Mouse (Mus musculus): ENCODE measurements around the gene Fgfr2. TPM values are rescaled to one million over a fixed set of nuclear protein-coding genes. Genes with fewer than 3 reads are reported as not detected.

Gene Fgfr2
- polyA plus RNA-seq, 1 experiment from 2014 or later = 121 TPM

DNA sequence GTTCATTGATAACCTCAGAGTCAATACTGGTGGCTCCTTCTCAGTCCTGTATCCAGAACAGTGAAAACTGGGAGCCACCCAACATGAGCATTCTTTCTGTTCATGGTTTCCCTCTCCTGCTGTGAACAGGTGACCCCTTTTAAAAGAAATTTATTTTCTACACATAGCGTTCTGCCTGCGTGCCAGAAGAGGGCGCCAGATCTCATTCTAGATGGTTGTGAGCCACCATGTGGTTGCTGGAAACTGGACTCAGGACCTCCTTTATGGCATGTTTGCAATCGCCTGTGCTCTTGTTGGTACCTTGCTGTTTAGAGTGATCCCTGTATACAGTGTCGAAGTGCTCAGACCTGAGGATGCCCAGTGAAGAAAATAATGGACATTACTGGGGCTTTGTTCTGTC, 2458.5 kb downstream of the Fgfr2 start:
- H3K9ac ChIP-seq = no peak overlapping the region
- no peak overlapping the region for H3K4me3 ChIP-seq
- 90% methylated on average over 5 of the region's 5 CpGs for WGBS
- peaks cover 22% of the 10 kb centered on the region for H3K36me3 ChIP-seq
- H3K27ac ChIP-seq = no peak overlapping the region
- H3K4me2 ChIP-seq (replicated peaks) = no peak overlapping the region
- ATAC-seq (ENCODE audit: insufficient number of reproducible peaks, insufficient read depth, low FRiP score, low TSS enrichment) = no peak
- H3K27me3 ChIP-seq = no peaks in the 10 kb centered on the region
- H3K9me3 ChIP-seq = 0 out of 2 replicates have a peak, but pooled peaks cover 4% of the 10 kb centered on the region
- peaks cover 20% of the 10 kb centered on the region for H3K4me1 ChIP-seq

DNA sequence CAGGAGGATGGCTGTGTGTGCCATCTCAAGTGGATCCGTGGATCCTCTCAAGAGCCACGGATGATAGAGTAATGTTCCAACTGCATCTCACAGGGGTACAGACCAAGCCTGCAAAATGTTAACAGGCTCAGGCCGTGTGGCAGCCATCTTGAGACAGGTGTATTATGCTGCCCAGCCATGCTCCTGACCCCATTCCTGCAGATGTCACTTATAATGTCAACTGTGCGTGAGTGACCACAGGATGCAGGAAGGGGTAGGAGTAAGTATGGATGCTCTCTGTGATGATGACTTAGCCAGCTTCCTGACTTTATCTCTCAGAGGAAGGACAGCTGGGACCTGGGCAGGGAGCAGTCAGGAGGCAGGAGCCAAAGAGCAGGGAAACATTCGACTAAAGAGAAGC, 2459.1 kb downstream of the Fgfr2 start:
- WGBS = 95% methylated on average over 5 of the region's 5 CpGs
- ATAC-seq (ENCODE audit: insufficient number of reproducible peaks, insufficient read depth, low FRiP score, low TSS enrichment) = no peak
- H3K4me3 ChIP-seq = no peak overlapping the region
- no peak overlapping the region for H3K4me2 ChIP-seq (replicated peaks)
- H3K9me3 ChIP-seq = 0 out of 2 replicates have a peak, but pooled peaks cover 4% of the 10 kb centered on the region
- no peaks in the 10 kb centered on the region for H3K27me3 ChIP-seq
- H3K27ac ChIP-seq = no peak overlapping the region
- peaks cover 14% of the 10 kb centered on the region for H3K4me1 ChIP-seq
- H3K36me3 ChIP-seq = peaks cover 22% of the 10 kb centered on the region
- H3K9ac ChIP-seq = no peak overlapping the region

DNA sequence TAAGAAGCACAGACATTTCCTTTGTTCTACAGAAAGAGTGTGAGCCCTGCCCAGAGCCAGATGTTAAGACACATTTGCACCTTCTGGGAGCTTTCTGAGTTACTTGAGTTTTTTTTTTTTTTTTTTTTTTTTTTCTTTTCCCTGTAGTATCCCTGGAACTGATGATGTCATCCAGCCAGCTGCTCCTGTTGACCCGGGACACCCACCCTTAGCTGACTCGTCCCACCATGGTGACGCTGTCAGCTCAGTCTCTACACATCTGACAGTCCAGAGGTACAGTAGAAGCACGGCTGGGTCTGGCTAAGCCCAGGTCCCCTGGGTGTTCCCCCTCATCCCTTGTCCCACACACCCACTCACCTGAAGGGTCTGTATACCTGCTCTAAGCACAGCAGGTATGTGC, 2460.3 kb downstream of the Fgfr2 start:
- Histone ChIP-seq H3K27ac (no peak overlapping the region), H3K4me3 (no peak overlapping the region), H3K36me3 (peaks cover 22% of the 10 kb centered on the region), H3K9me3 (0 out of 2 replicates have a peak, but pooled peaks cover 4% of the 10 kb centered on the region), H3K4me2 (replicated peaks) (no peak overlapping the region), H3K4me1 (peaks cover 8% of the 10 kb centered on the region; the same call in 1 of the 2 replicates), H3K27me3 (no peaks in the 10 kb centered on the region), H3K9ac (no peak overlapping the region)
- 54% methylated on average over 4 of the region's 4 CpGs for WGBS
- peak; percentile 62; the same call in 1 of the 2 replicates for ATAC-seq (ENCODE audit: insufficient number of reproducible peaks, insufficient read depth, low FRiP score, low TSS enrichment)

DNA sequence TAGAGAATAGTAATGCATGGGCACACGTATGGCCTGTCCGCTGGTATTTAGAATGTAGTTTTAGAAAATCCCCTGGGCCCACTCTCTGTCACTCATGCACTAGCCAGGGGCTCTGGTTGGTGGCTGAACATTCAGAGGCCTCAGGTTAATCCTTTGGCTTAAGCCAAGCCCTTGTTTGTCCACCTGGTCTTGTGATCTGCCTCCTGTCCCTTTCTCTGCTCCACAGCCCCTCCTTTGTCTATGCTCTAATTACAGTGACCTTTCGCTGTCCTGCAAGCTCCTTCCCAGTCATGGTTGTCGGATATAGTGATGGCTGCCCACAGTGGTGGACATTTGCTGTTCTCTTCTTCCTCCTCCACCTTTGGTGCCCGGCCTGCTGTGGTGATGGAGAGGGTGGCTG, 2460.9 kb downstream of the Fgfr2 start:
- H3K4me1 ChIP-seq = peaks cover 8% of the 10 kb centered on the region; the same call in 1 of the 2 replicates
- H3K4me2 ChIP-seq (replicated peaks) = no peak overlapping the region
- H3K27me3 ChIP-seq = no peaks in the 10 kb centered on the region
- H3K27ac ChIP-seq = no peak overlapping the region
- no peak overlapping the region for H3K4me3 ChIP-seq
- no peak overlapping the region for H3K9ac ChIP-seq
- ATAC-seq (ENCODE audit: insufficient number of reproducible peaks, insufficient read depth, low FRiP score, low TSS enrichment) = no peak
- 52% methylated on average over 5 of the region's 5 CpGs for WGBS
- peaks cover 22% of the 10 kb centered on the region for H3K36me3 ChIP-seq
- H3K9me3 ChIP-seq = 0 out of 2 replicates have a peak, but pooled peaks cover 4% of the 10 kb centered on the region

DNA sequence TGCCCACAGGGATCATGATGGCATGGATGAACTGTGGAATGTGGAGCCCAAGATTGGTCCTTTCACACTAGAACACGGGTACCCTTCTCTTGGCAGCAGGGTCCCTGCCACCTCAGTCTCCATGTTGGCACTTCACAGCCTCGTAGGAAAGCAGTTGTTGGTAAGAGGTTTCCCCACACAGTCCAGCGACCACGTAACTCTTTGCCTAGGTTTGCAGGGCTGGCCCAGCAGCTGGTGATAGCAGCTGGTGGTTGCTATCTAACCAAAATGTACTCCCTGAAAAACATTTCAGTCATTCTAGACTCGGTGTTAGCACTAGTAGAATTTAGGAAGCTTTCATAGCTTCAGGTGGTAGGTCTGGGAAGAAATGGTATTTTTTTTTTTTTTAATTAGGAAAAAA, 2464.0 kb downstream of the Fgfr2 start:
- Histone ChIP-seq H3K36me3 (peaks cover 10% of the 10 kb centered on the region), H3K27me3 (no peaks in the 10 kb centered on the region), H3K4me1 (peaks cover 19% of the 10 kb centered on the region; the same call in 1 of the 2 replicates), H3K4me2 (replicated peaks) (no peak overlapping the region), H3K4me3 (no peak overlapping the region), H3K9ac (no peak overlapping the region), H3K9me3 (no peaks in the 10 kb centered on the region), H3K27ac (no peak overlapping the region)
- WGBS = 94% methylated on average over 5 of the region's 5 CpGs
- no peak for ATAC-seq (ENCODE audit: insufficient number of reproducible peaks, insufficient read depth, low FRiP score, low TSS enrichment)

DNA sequence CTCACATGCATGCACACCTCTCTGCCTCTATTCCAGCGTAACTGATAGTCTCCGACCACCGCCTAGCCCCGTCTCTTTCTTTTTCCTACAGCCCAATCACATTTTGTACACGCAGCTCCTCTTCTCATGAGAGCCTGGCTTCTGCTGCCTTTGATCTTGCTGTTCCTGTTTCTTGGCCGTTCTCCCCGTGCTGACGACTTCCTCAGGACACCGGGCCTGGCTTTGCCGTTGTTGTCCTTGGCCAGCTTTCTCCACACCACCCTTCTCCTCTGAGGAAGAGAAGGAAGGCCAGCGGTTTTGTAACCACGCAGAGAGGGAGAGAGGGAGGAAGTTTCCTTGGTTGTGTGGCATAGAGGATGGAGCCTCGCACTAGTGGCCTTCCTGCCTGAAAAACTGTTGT, 2465.4 kb downstream of the Fgfr2 start:
- Histone ChIP-seq H3K36me3 (no peaks in the 10 kb centered on the region), H3K4me2 (replicated peaks) (no peak overlapping the region), H3K9me3 (no peaks in the 10 kb centered on the region), H3K4me3 (no peak overlapping the region), H3K27ac (no peak overlapping the region), H3K9ac (no peak overlapping the region), H3K27me3 (no peaks in the 10 kb centered on the region), H3K4me1 (peaks cover 24% of the 10 kb centered on the region; the same call in 1 of the 2 replicates)
- WGBS = 76% methylated on average over 13 of the region's 13 CpGs
- no peak for ATAC-seq (ENCODE audit: insufficient number of reproducible peaks, insufficient read depth, low FRiP score, low TSS enrichment)

DNA sequence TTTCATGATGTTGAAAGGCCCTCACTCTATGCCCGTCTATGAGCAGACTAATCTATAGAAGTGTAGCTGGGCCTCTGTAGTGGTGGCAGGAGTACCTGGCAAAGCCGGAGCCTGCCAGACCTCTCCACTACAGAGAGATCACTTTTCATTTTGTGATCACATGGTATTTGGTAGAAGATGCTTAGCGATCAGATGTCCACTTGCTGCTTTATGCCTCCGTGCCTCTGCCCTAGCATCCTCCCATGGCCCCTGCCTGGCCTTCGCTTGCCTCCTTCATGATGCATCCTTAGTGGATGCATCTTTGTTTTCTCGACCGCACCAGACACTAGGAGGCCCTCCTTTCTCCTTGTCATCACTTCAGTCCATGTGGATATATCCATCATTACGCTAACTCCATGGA, 2466.2 kb downstream of the Fgfr2 start:
- Histone ChIP-seq H3K4me2 (replicated peaks) (no peak overlapping the region), H3K36me3 (no peaks in the 10 kb centered on the region), H3K9ac (no peak overlapping the region), H3K27me3 (no peaks in the 10 kb centered on the region), H3K9me3 (no peaks in the 10 kb centered on the region), H3K27ac (no peak overlapping the region), H3K4me1 (peaks cover 17% of the 10 kb centered on the region; the same call in 1 of the 2 replicates), H3K4me3 (no peak overlapping the region)
- ATAC-seq (ENCODE audit: insufficient number of reproducible peaks, insufficient read depth, low FRiP score, low TSS enrichment) = no peak
- WGBS = 88% methylated on average over 8 of the region's 8 CpGs

DNA sequence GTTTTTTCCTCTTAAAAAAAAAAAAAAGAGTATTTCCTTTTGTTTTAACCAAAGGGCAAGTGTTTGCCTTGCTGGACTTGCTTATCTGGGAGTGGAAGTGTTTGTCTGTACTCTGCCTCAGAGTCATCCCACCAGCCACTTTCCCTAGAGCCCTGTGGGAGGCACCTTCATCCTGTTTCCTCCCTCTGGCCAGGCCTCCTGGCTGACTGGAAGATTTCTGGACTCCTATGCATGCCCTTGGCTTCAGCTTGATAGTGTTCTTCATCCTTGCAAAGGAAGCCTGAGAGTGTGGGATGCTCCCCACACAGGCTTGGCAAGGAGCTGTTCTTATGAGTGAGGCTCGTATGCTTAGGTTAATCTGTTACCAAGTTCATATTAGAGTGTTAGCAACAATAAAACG, 2468.6 kb downstream of the Fgfr2 start:
- Histone ChIP-seq H3K4me3 (no peak overlapping the region), H3K9me3 (no peaks in the 10 kb centered on the region), H3K9ac (no peak overlapping the region), H3K27ac (no peak overlapping the region), H3K27me3 (no peaks in the 10 kb centered on the region), H3K36me3 (no peaks in the 10 kb centered on the region), H3K4me2 (replicated peaks) (no peak overlapping the region), H3K4me1 (peaks cover 20% of the 10 kb centered on the region)
- no peak for ATAC-seq (ENCODE audit: insufficient number of reproducible peaks, insufficient read depth, low FRiP score, low TSS enrichment)
- WGBS = 72% methylated on average over 2 of the region's 2 CpGs

DNA sequence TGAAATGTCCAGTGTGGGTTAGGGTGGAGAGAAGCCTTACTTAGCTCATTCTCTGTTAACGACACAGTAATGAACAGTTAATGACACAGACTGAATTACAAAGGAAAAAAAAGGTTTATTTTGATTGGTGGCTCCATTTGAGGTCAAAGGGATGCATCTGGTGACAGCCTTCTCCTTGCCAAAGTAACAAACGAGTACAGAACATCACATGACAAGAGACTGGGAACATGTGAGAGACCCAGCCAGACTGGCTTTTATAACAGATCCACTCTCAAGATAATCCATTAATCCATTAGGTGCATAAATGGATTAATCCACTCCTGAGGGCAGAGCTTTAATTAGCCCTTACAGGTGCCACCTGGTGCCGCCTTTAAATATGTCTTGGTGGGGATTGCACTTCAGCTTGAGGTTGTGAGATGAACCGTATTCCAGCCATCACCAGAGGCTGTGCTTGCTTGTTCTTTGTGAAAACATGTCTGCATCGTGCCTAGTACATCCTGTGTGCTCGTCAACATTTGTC, 2470.1 kb downstream of the Fgfr2 start:
- no peaks in the 10 kb centered on the region for H3K36me3 ChIP-seq
- no peak overlapping the region for H3K9ac ChIP-seq
- no peaks in the 10 kb centered on the region for H3K27me3 ChIP-seq
- no peak overlapping the region for H3K27ac ChIP-seq
- no peak for ATAC-seq (ENCODE audit: insufficient number of reproducible peaks, insufficient read depth, low FRiP score, low TSS enrichment)
- H3K4me3 ChIP-seq = no peak overlapping the region
- H3K4me2 ChIP-seq (replicated peaks) = no peak overlapping the region
- H3K4me1 ChIP-seq = peaks cover 31% of the 10 kb centered on the region
- no peaks in the 10 kb centered on the region for H3K9me3 ChIP-seq
- 61% methylated on average over 6 of the region's 6 CpGs for WGBS

DNA sequence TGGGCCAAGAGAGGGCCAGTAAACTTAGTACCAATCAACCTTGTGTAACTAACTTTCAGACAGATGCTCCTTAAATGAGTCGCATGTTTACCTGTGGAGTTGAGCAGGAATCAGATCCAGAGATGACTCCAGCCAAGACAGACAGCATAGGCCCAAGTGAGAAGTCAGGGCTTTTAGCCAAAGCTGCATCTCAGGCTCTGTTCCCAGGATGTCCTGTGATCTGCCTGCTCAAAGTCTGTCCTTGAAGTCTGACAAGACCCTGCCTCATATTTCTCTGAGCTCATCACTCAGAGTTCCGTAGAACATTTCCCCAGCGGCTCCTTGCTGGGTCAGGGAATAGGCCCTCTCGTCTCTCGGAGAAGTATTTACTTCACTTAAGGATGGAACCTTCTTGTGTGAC, 2472.5 kb downstream of the Fgfr2 start:
- no peak for ATAC-seq (ENCODE audit: insufficient number of reproducible peaks, insufficient read depth, low FRiP score, low TSS enrichment)
- Histone ChIP-seq H3K4me2 (replicated peaks) (no peak overlapping the region), H3K4me3 (no peak overlapping the region), H3K9me3 (no peaks in the 10 kb centered on the region), H3K4me1 (peaks cover 36% of the 10 kb centered on the region), H3K36me3 (no peaks in the 10 kb centered on the region), H3K27me3 (no peaks in the 10 kb centered on the region), H3K9ac (no peak overlapping the region), H3K27ac (no peak overlapping the region)
- whole genome bisulfite sequencing = 87% methylated on average over 5 of the region's 5 CpGs

DNA sequence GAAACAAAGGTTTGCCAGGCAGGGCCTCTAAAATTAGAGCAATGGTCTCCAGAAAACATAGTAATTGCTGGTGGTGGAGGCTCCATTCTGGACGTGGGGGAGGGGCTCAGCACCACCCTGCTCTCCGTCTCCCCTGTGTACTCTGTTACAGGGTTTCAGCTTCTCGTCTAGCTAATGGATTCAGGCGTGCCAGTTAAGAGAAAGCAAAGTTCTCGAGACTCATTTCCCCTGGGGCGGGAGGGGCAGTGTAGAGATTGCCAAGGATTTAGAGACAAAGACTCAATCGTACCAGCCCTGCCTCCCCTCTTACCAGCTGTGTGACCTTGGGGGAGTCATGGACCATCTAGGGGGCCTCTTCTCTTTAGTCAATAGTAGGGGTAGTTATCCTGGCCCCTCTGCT, 2473.9 kb downstream of the Fgfr2 start:
- Histone ChIP-seq H3K27ac (peak overlapping the region; percentile 41; the same call in 1 of the 2 replicates), H3K9ac (no peak overlapping the region), H3K4me1 (peaks cover 24% of the 10 kb centered on the region), H3K36me3 (no peaks in the 10 kb centered on the region), H3K27me3 (no peaks in the 10 kb centered on the region), H3K4me2 (replicated peaks) (peak overlapping the region; percentile 9; the same call in 1 of the 2 replicates), H3K9me3 (no peaks in the 10 kb centered on the region), H3K4me3 (no peak overlapping the region)
- no peak for ATAC-seq (ENCODE audit: insufficient number of reproducible peaks, insufficient read depth, low FRiP score, low TSS enrichment)
- WGBS = 17% methylated on average over 7 of the region's 7 CpGs

DNA sequence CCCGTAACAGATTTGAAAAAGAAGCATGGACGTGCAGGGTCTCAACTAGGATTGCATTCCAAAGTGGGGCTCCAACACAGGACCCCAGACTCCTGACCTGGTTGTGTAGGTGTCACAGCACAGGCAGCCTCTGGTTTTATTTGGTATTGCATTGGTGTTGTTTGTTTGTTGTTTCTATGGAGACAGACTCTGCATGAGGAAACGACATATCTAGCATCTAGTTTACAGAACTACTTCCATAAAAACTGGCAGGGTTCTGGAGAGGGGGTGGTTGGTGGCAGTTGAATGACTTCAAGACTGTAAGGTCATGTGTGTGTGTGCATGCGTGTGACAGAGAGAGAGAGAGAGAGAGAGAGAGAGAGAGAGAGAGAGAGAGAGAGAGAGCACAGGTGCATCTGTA, 2475.1 kb downstream of the Fgfr2 start:
- no peaks in the 10 kb centered on the region for H3K27me3 ChIP-seq
- H3K9ac ChIP-seq = no peak overlapping the region
- no peaks in the 10 kb centered on the region for H3K9me3 ChIP-seq
- peaks cover 24% of the 10 kb centered on the region for H3K4me1 ChIP-seq
- H3K36me3 ChIP-seq = no peaks in the 10 kb centered on the region
- no peak overlapping the region for H3K27ac ChIP-seq
- no peak overlapping the region for H3K4me3 ChIP-seq
- ATAC-seq (ENCODE audit: insufficient number of reproducible peaks, insufficient read depth, low FRiP score, low TSS enrichment) = no peak
- 0 out of 2 replicates have a peak overlapping the region, but pooled peaks have one; percentile 84 for H3K4me2 ChIP-seq (replicated peaks)
- WGBS = 81% methylated on average over 4 of the region's 4 CpGs

All from embryonic facial prominence, embryonic 12.5 days (tissue).